Mouse (Mus musculus) stomach, adult 2 months (tissue): Measurements from ENCODE around the gene Fzd4. TPM values are rescaled to one million over a fixed set of nuclear protein-coding genes. Genes with fewer than 3 reads are reported as not detected.

Source experiments
- polyA plus RNA-seq: library from polyadenylated mRNA; depleted of rRNA; stranded (reverse); fragments of >200 nt; gene quantifications from 2 replicates; pipeline ENCODE4 v1.2.3, GENCODE M21; 2012; rRNA removed

Fzd4 gene
- polyA plus RNA-seq = 5.8 and 5.9 TPM in 2 replicates

DNA sequence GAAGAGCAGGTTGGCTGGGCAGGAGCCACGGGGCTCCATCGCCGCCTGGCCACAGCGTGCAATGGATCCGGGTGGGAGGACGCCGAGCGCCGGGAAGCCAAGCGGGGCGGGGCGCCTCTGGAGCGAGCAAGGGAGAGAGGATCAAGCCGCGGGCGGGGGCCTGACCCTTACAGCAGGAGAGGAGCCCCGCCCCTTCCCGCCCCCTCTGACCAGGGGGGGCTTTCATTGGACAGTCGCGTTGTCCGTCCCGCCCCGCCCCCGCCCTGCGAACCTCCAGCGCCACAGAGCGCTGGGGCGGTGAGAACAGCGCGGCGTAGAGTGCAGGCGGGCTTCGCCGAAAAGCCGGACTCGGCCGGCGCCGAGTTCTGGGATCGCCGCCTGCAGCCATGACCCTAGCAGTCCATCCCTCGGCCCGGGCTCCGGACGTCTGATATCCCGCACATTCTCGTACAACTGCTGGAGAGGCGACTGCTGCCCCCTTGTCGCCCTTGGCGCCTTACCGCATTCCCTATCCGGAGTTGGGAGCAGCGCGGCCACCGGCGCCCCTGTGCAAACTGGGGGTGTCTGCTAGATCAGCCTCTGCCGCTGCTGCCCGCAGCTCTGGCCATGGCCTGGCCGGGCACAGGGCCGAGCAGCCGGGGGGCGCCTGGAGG lies at the start of gene Fzd4, which contains the start of gene Tmem135:
Gene Fzd4 (plus strand): TSS at position 275 of the 653 bp plus-strand sequence.
Gene Tmem135 (minus strand): TSS at position 142 of the 653 bp plus-strand sequence.

Other genes with a start within 250 kb of the Fzd4 start
- gene Tmem135, start 133 bp upstream of the Fzd4 start, polyA plus RNA-seq = 51.8 and 80.7 TPM in 2 replicates
- gene Prss23, start 122.8 kb downstream of the Fzd4 start, polyA plus RNA-seq = 48.2 and 62.3 TPM in 2 replicates
- 4.9 and 7.7 TPM in 2 replicates for gene Me3, start 228.0 kb downstream of the Fzd4 start, polyA plus RNA-seq